Mouse (Mus musculus): ENCODE measurements around the gene 1700030K09Rik.

- TF ChIP-seq CTCF (IDR thresholded peaks at IDR 0.05; ENCODE audit: low read depth) (no peak), EP300 (IDR thresholded peaks at IDR 0.05; ENCODE audit: low read depth) (no peak)
Observed at GRCm38 (mm10) chr8:72407878-72408277, 35.8 kb upstream of the 1700030K09Rik start.
